Mouse (Mus musculus) kidney, postnatal 25 days (tissue): ENCODE results near the gene Chrna7.

Experiments
- DNase-seq, 2 experiments: peaks; one replicate each; pipeline ENCODE4 v3.0.0; 2021; ENCODE audit warnings: mixed read lengths in 2 of 2

The Chrna7 gene

GRCm38 (mm10) chr7:63060996-63061395, 151.4 kb downstream of the Chrna7 start:
- no peak for DNase-seq
